Mouse (Mus musculus) CH12.LX (cell line): Measurements from ENCODE around the gene Ap1m1. TPM values are rescaled to one million over a fixed set of nuclear protein-coding genes. Genes with fewer than 3 reads are reported as not detected.

ENCODE experiments used
- DNase-seq: peaks from one replicate; pipeline ENCODE4 v3.0.0-alpha.2; 2013; ENCODE audit errors: extremely low read depth
- H3K27ac ChIP-seq: 2 replicates; pipeline ENCODE4 v1.5.1; 2012; ENCODE audit warnings: low read depth, mild to moderate bottlenecking, control low read depth, moderate library complexity; ENCODE audit not compliant: insufficient read depth
- H3K27me3 ChIP-seq: replicated peaks from 2 replicates; pipeline ENCODE3; 2012; ENCODE audit warnings: inconsistent platforms
- H3K36me3 ChIP-seq, 2 experiments: replicated peaks in 1 of 2; 2 replicates each; pipeline versions ENCODE3 to v1.6.1; 2012; ENCODE audit warnings: inconsistent platforms in 1 of 2, low read length in 1 of 2, mild to moderate bottlenecking in 1 of 2, mixed read lengths in 1 of 2, moderate library complexity in 1 of 2; ENCODE audit not compliant: control insufficient read depth in 1 of 2, insufficient read depth in 1 of 2
- H3K4me1 ChIP-seq, 2 experiments: 2 replicates each; pipeline ENCODE4 v1.6.1; 2012; ENCODE audit warnings: inconsistent platforms in 1 of 2, moderate library complexity in 1 of 2; ENCODE audit not compliant: insufficient read depth in 2 of 2, control insufficient read depth in 1 of 2
- H3K4me2 ChIP-seq: 2 replicates; pipeline ENCODE4 v1.6.1; 2012; ENCODE audit warnings: low read depth, mild to moderate bottlenecking, control low read depth; ENCODE audit not compliant: poor library complexity, insufficient read depth, severe bottlenecking
- H3K4me3 ChIP-seq, 3 experiments: fragments of 150-350 bp in 1 of 3; sonication (generic) in 1 of 3; replicated peaks in 1 of 3; 2 replicates each; pipeline versions ENCODE3 to v1.5.1; 2011 to 2012; ENCODE audit warnings: low read depth in 2 of 3, low read length in 2 of 3, mild to moderate bottlenecking in 2 of 3, moderate library complexity in 2 of 3, control low read depth in 1 of 3, improper control_type of control experiment in 1 of 3, inconsistent platforms in 1 of 3, mixed read lengths in 1 of 3; ENCODE audit not compliant: poor library complexity in 1 of 3
- H3K79me2 ChIP-seq: replicated peaks from 2 replicates; pipeline ENCODE4 v1.6.1; 2012; ENCODE audit warnings: mild to moderate bottlenecking, moderate library complexity; ENCODE audit not compliant: control insufficient read depth, poor library complexity, insufficient read depth, severe bottlenecking; ENCODE audit errors: extremely low read depth
- H3K9ac ChIP-seq: 2 replicates; pipeline ENCODE4 v1.6.1; 2012; ENCODE audit warnings: low read depth, mild to moderate bottlenecking, control low read depth, moderate library complexity; ENCODE audit not compliant: insufficient read depth
- H3K9me3 ChIP-seq: replicated peaks from 2 replicates; pipeline ENCODE3; 2012; ENCODE audit warnings: low read length, inconsistent platforms, mixed read lengths
- BHLHE40 ChIP-seq: IDR thresholded peaks from 2 replicates; pipeline ENCODE4 v1.6.1; 2011; ENCODE audit warnings: mild to moderate bottlenecking, low read depth, low read length, improper control_type of control experiment
- CHD1 ChIP-seq: IDR thresholded peaks from 2 replicates; pipeline ENCODE4 v1.6.1; 2012; ENCODE audit warnings: low read depth, low read length, improper control_type of control experiment, inconsistent platforms
- CHD2 ChIP-seq: IDR thresholded peaks from 2 replicates; pipeline ENCODE4 v1.6.1; 2011; ENCODE audit warnings: low read length, improper control_type of control experiment
- CTCF ChIP-seq, 2 experiments: IDR thresholded peaks in 1 of 2; conservative IDR thresholded peaks in 1 of 2; 2 replicates each; pipeline ENCODE4 v1.5.1; 2011 to 2012; ENCODE audit warnings: low read depth in 2 of 2, low read length in 2 of 2, improper control_type of control experiment in 1 of 2, inconsistent platforms in 1 of 2, mild to moderate bottlenecking in 1 of 2, moderate library complexity in 1 of 2
- E2F4 ChIP-seq: IDR thresholded peaks from 2 replicates; pipeline ENCODE4 v1.6.1; 2011; ENCODE audit warnings: low read depth, low read length, improper control_type of control experiment; ENCODE audit not compliant: insufficient replicate concordance
- ELF1 ChIP-seq: IDR thresholded peaks from 2 replicates; pipeline ENCODE4 v1.6.1; 2014; ENCODE audit warnings: low read depth, mild to moderate bottlenecking, inconsistent platforms, low read length, improper control_type of control experiment
- EP300 ChIP-seq: IDR thresholded peaks from 2 replicates; pipeline ENCODE4 v1.6.1; 2011; ENCODE audit warnings: low read length, improper control_type of control experiment
- ETS1 ChIP-seq: conservative IDR thresholded peaks from 2 replicates; pipeline ENCODE4 v1.6.1; 2012; ENCODE audit warnings: low read depth, mild to moderate bottlenecking, inconsistent platforms, low read length, improper control_type of control experiment, moderate library complexity
- GABPA ChIP-seq: IDR thresholded peaks from 2 replicates; pipeline ENCODE4 v1.6.1; 2012; ENCODE audit warnings: low read depth, low read length, improper control_type of control experiment, inconsistent platforms; ENCODE audit not compliant: insufficient replicate concordance
- HCFC1 ChIP-seq: IDR thresholded peaks from 2 replicates; pipeline ENCODE4 v1.6.1; 2012; ENCODE audit warnings: low read depth, mild to moderate bottlenecking, inconsistent platforms, low read length, improper control_type of control experiment
- IRF4 ChIP-seq: IDR thresholded peaks from 2 replicates; pipeline ENCODE4 v1.6.1; 2014; ENCODE audit warnings: low read depth, mild to moderate bottlenecking, inconsistent platforms, low read length, improper control_type of control experiment
- JUN ChIP-seq: IDR thresholded peaks from 2 replicates; pipeline ENCODE4 v1.6.1; 2011; ENCODE audit warnings: low read depth, mild to moderate bottlenecking, low read length, improper control_type of control experiment, moderate library complexity; ENCODE audit not compliant: insufficient read depth
- JUND ChIP-seq: conservative IDR thresholded peaks from 2 replicates; pipeline ENCODE4 v1.6.1; 2011; ENCODE audit warnings: low read depth, low read length, improper control_type of control experiment
- KAT2A ChIP-seq: IDR thresholded peaks from 2 replicates; pipeline ENCODE4 v1.6.1; 2012; ENCODE audit warnings: low read length, improper control_type of control experiment, inconsistent platforms; ENCODE audit not compliant: insufficient replicate concordance
- MAFK ChIP-seq: IDR thresholded peaks from 2 replicates; pipeline ENCODE4 v1.6.1; 2011; ENCODE audit warnings: low read length, improper control_type of control experiment; ENCODE audit not compliant: insufficient replicate concordance
- MAX ChIP-seq: IDR thresholded peaks from 2 replicates; pipeline ENCODE4 v1.6.1; 2011; ENCODE audit warnings: low read length, improper control_type of control experiment
- MAZ ChIP-seq: IDR thresholded peaks from 2 replicates; pipeline ENCODE4 v1.6.1; 2012; ENCODE audit warnings: low read depth, mild to moderate bottlenecking, inconsistent platforms, low read length, improper control_type of control experiment, moderate library complexity
- MEF2A ChIP-seq: IDR thresholded peaks from 2 replicates; pipeline ENCODE4 v1.6.1; 2014; ENCODE audit warnings: low read depth, mild to moderate bottlenecking, inconsistent platforms, low read length, improper control_type of control experiment, borderline replicate concordance
- MXI1 ChIP-seq: IDR thresholded peaks from 2 replicates; pipeline ENCODE4 v1.6.1; 2011; ENCODE audit warnings: mild to moderate bottlenecking, low read depth, low read length, improper control_type of control experiment
- MYC ChIP-seq: IDR thresholded peaks from 2 replicates; pipeline ENCODE4 v1.6.1; 2011; ENCODE audit warnings: low read depth, mild to moderate bottlenecking, improper control_type of control experiment, low read length
- NELFE ChIP-seq: IDR thresholded peaks from 2 replicates; pipeline ENCODE4 v1.6.1; 2011; ENCODE audit warnings: low read depth, low read length, improper control_type of control experiment
- NRF1 ChIP-seq: IDR thresholded peaks from 2 replicates; pipeline ENCODE4 v1.6.1; 2014; ENCODE audit warnings: low read depth, mild to moderate bottlenecking, inconsistent platforms, low read length, improper control_type of control experiment, moderate library complexity
- PAX5 ChIP-seq: IDR thresholded peaks from 2 replicates; pipeline ENCODE4 v1.6.1; 2012; ENCODE audit warnings: low read length, inconsistent platforms, mixed read lengths
- POLR2A ChIP-seq: IDR thresholded peaks from 2 replicates; pipeline ENCODE4 v1.6.1; 2011; ENCODE audit warnings: low read depth, mild to moderate bottlenecking, improper control_type of control experiment, low read length
- POLR2AphosphoS2 ChIP-seq: IDR thresholded peaks from 2 replicates; pipeline ENCODE4 v1.6.1; 2011; ENCODE audit warnings: low read depth, low read length, improper control_type of control experiment
- RAD21 ChIP-seq: IDR thresholded peaks from 2 replicates; pipeline ENCODE4 v1.6.1; 2011; ENCODE audit warnings: low read depth, mild to moderate bottlenecking, low read length, improper control_type of control experiment, moderate library complexity
- RCOR1 ChIP-seq: conservative IDR thresholded peaks from 2 replicates; pipeline ENCODE4 v1.6.1; 2012; ENCODE audit warnings: low read depth, mild to moderate bottlenecking, inconsistent platforms, low read length, improper control_type of control experiment
- SIN3A ChIP-seq: IDR thresholded peaks from 2 replicates; pipeline ENCODE4 v1.6.1; 2012; ENCODE audit warnings: low read length, improper control_type of control experiment, inconsistent platforms
- SMC3 ChIP-seq: IDR thresholded peaks from 2 replicates; pipeline ENCODE4 v1.6.1; 2011; ENCODE audit warnings: low read depth, low read length, improper control_type of control experiment
- TBP ChIP-seq: conservative IDR thresholded peaks from 2 replicates; pipeline ENCODE4 v1.6.1; 2011; ENCODE audit warnings: low read depth, low read length, improper control_type of control experiment
- TCF12 ChIP-seq: IDR thresholded peaks from 2 replicates; pipeline ENCODE4 v1.6.1; 2014; ENCODE audit warnings: low read depth, mild to moderate bottlenecking, inconsistent platforms, low read length, improper control_type of control experiment
- UBTF ChIP-seq: IDR thresholded peaks from 2 replicates; pipeline ENCODE4 v1.6.1; 2012; ENCODE audit warnings: low read depth, mild to moderate bottlenecking, inconsistent platforms, low read length, improper control_type of control experiment, moderate library complexity
- USF1 ChIP-seq: IDR thresholded peaks from 2 replicates; pipeline ENCODE4 v1.6.1; 2014; ENCODE audit warnings: low read depth, mild to moderate bottlenecking, inconsistent platforms, low read length, improper control_type of control experiment
- USF2 ChIP-seq: conservative IDR thresholded peaks from 2 replicates; pipeline ENCODE4 v1.6.1; 2011; ENCODE audit warnings: low read depth, low read length, improper control_type of control experiment
- ZC3H11A ChIP-seq: IDR thresholded peaks from 2 replicates; pipeline ENCODE4 v1.6.1; 2012; ENCODE audit warnings: low read depth, mild to moderate bottlenecking, inconsistent platforms, low read length, improper control_type of control experiment
- ZKSCAN1 ChIP-seq: IDR thresholded peaks from 2 replicates; pipeline ENCODE4 v1.6.1; 2012; ENCODE audit warnings: low read depth, inconsistent platforms, low read length, improper control_type of control experiment, borderline replicate concordance
- ZMIZ1 ChIP-seq: IDR thresholded peaks from 2 replicates; pipeline ENCODE4 v1.6.1; 2012; ENCODE audit warnings: low read depth, mild to moderate bottlenecking, inconsistent platforms, low read length, improper control_type of control experiment
- dilution Hi-C: fragments of 300-500 bp; cut with MboI; formaldehyde crosslinking; loops from 2 replicates; pipeline ENCODE4 v1.14.3; 2020; ENCODE audit warnings: low sequenced_read_pairs; ENCODE audit not compliant: extremely low pct_unique_long_range_greater_than_20kb, extremely low pct_ligation_motif_present
- in situ Hi-C: fragments of 300-500 bp; cut with MboI; formaldehyde crosslinking; loops from 3 replicates; pipeline ENCODE4 v1.14.3; 2019; ENCODE audit warnings: low sequenced_read_pairs, low pct_ligation_motif_present, low pct_unique_long_range_greater_than_20kb, mixed read lengths
- polyA plus RNA-seq: library from polyadenylated mRNA; unstranded; fragments of >175 nt; gene quantifications from 2 replicates; pipeline ENCODE4 v1.2.1, GENCODE M21; 2012; ENCODE audit warnings: low read depth; ENCODE audit not compliant: insufficient read length
- total RNA-seq, 2 experiments: library from RNA; depleted of rRNA; stranded (reverse); fragments of 300-350 nt in 1 of 2; fragments of >200 nt in 1 of 2; gene quantifications; 2 replicates each; pipeline ENCODE4 v1.2.3; 2012 to 2014

Gene Ap1m1
- total RNA-seq (2012; rRNA removed) (30.3 and 31.4 TPM in 2 replicates), total RNA-seq (2014; rRNA removed) (15.6 and 20.1 TPM in 2 replicates), polyA plus RNA-seq (80.0 and 86.1 TPM in 2 replicates)

DNA sequence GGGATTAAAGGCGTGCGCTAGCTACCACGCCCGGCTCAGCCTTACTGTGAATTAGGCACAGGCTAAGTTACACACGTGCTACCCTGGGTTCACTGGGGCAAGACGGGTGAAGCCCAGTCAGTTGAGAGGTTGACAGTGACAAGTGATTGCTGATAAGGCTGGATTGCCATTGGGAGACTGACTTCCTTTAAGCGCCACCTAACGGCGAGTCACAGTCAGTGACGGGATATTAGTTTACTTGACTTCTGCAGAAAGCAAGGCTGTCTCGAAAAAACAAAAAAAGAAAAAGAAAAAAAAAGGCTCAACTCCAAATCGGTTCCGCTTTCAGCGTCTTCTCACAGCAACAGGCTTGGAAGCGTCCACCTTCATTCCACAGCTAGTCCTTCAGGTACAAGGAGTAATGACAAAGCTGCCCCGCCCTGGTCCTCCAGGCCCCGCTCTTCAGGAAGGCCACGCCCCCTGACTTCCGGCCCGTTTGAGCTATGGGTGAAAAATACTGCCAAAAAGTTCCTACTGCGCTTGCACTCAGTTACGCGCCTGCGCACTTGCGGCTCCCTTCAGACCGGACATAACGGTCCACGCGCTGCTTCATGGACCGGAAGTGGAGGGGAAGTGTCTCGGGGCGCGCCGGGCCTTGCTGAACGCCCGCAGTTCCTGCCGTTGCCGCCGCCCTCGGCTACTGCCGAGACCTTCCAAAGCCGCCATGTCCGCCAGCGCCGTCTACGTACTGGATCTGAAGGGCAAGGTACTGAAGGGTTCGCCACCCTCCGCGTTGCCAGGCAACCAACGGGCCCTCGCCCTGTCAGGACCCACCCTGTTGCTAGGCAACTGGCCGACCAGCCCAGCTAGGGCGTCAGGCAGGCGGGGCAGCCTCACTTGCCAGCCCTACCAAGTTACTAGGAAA is at the start of gene Ap1m1:
Gene Ap1m1, plus strand, starts transcription at position 520 of the 904 bp plus-strand sequence.
- Histone ChIP-seq H3K27me3 (no peaks in the 10 kb centered on the region), H3K4me3 (peak within 1 kb of the TSS; percentile 81 to 92 (median 81)), H3K4me2 (peak within 1 kb of the TSS; percentile 72), H3K9me3 (no peaks in the 10 kb centered on the region), H3K27ac (peak within 1 kb of the TSS; percentile 84), H3K36me3 (peaks cover 5 to 29% of the 10 kb centered on the region in 2 experiments), H3K4me1 (peaks cover 4 to 39% of the 10 kb centered on the region in 2 experiments), H3K79me2 (peaks cover 9% of the 10 kb centered on the region; the same call in 1 of the 2 replicates), H3K9ac (peak within 1 kb of the TSS; percentile 56)
- dilution Hi-C loops (no loop called here), in situ Hi-C loops (no loop called here)
- DNase-seq: peak; percentile 100
- TF ChIP-seq TBP: peak; percentile 82
- TF ChIP-seq ZKSCAN1: no peak
- TF ChIP-seq KAT2A: peak; percentile 62; the same call in 1 of the 2 replicates
- peak; percentile 20; the same call in 1 of the 2 replicates for TF ChIP-seq GABPA
- no peak for TF ChIP-seq USF1
- no peak for TF ChIP-seq PAX5
- TF ChIP-seq JUN: no peak
- peak; percentile 91 for TF ChIP-seq SIN3A
- peak; percentile 94 for TF ChIP-seq MYC
- no peak for TF ChIP-seq RCOR1
- TF ChIP-seq HCFC1: peak; percentile 86
- peak; percentile 74 to 86 for TF ChIP-seq CTCF (conservative IDR thresholded peaks at IDR 0.05 in 1 of 2, IDR thresholded peaks at IDR 0.05 in 1 of 2; ENCODE audit: low read depth in 2 of 2, low read length in 2 of 2)
- TF ChIP-seq MEF2A: peak; percentile 71; the same call in 1 of the 2 replicates
- TF ChIP-seq BHLHE40: peak; percentile 94
- TF ChIP-seq MAX: peak; percentile 92
- peak; percentile 77 for TF ChIP-seq ETS1
- peak; percentile 18; the same call in 1 of the 2 replicates for TF ChIP-seq ZMIZ1
- peak; percentile 91 for TF ChIP-seq ELF1
- no peak for TF ChIP-seq USF2
- peak; percentile 59; the same call in 1 of the 2 replicates for TF ChIP-seq MAZ
- TF ChIP-seq POLR2AphosphoS2: no peak
- TF ChIP-seq IRF4: peak; percentile 25; the same call in 1 of the 2 replicates
- peak; percentile 69 for TF ChIP-seq TCF12
- no peak for TF ChIP-seq UBTF
- TF ChIP-seq MXI1: peak; percentile 91
- TF ChIP-seq CHD2: peak; percentile 35; the same call in 1 of the 2 replicates
- TF ChIP-seq MAFK: peak; percentile 76
- 0 out of 2 replicates have a peak, but pooled peaks have one; percentile 13 for TF ChIP-seq EP300
- peak; percentile 55 for TF ChIP-seq RAD21
- no peak for TF ChIP-seq CHD1
- TF ChIP-seq POLR2A: peak; percentile 65
- TF ChIP-seq ZC3H11A: no peak
- TF ChIP-seq JUND: peak; percentile 26; the same call in 1 of the 2 replicates
- TF ChIP-seq NRF1: peak; percentile 92
- TF ChIP-seq NELFE: peak; percentile 68
- no peak for TF ChIP-seq E2F4
- TF ChIP-seq SMC3: peak; percentile 54
